Mouse (Mus musculus): ENCODE data around the gene Nlgn1.

- TF ChIP-seq CTCF (IDR thresholded peaks at IDR 0.05; ENCODE audit: control insufficient read depth, insufficient read depth, insufficient replicate concordance, low read depth, low read length) (no peak), POLR2A (IDR thresholded peaks at IDR 0.05; ENCODE audit: control insufficient read depth, low read depth, low read length) (no peak)
Observed at GRCm38 (mm10) chr3:25658006-25658405, 674.3 kb downstream of the Nlgn1 start.
